Mouse (Mus musculus) brain, embryonic 14.5 days (tissue): ENCODE measurements around the gene Gnai3.

ENCODE experiments used
- CTCF ChIP-seq: fragments of 200-500 bp; IDR thresholded peaks from 2 replicates; pipeline ENCODE4 v1.5.1; 2012; ENCODE audit warnings: inconsistent platforms, mild to moderate bottlenecking, moderate library complexity, borderline replicate concordance; ENCODE audit not compliant: insufficient read depth, insufficient read length; ENCODE audit errors: extremely low read depth
- POLR2A ChIP-seq: fragments of 200-500 bp; IDR thresholded peaks from 2 replicates; pipeline ENCODE4 v1.6.1; 2012; ENCODE audit warnings: mild to moderate bottlenecking, inconsistent platforms, borderline replicate concordance; ENCODE audit not compliant: poor library complexity, insufficient read depth, insufficient read length, severe bottlenecking; ENCODE audit errors: extremely low read depth

DNA sequence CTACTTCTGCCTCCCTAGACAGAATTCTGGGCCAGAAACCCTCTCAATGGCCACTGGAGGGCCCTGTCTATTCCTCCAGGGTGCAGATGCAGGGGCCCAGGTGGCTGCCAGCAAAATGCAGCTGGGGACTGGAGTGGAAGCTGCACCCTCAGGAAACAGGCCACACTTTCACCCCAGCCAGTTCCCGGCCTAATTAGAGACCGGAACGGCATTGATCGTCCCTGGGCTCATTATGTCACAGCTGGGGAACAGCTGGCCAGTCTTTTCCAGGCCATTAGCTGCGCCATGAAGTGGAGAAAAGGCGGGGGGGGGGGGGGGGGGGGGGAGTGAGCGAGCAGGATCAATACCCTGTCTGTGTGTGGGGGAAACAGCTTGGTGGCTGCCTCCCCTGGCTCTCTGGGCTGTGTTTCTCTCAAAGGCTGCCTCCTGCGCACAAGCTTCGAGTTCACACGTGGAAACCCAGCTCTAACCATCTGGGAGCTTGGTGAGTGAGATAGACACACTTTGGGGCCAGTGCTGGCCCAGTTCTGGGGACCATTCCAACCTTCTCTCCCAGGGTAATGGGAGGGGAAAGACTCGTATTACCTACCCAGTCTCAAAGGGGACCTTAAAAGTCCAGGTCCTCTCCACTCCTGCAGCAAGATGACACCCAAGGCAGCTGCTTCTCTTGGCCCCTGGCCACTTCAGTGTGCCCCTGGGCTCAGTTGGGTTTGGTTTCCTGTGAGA lies 20.7 kb upstream of the Gnai3 start:
- TF ChIP-seq POLR2A (no peak), CTCF (peak; percentile 45; the same call in 1 of the 2 replicates)
